Mouse (Mus musculus) testis, adult 2 months (tissue): Measurements from ENCODE around the gene Styx.

Experiments
- CTCF ChIP-seq: fragments of 200-500 bp; IDR thresholded peaks from 2 replicates; pipeline ENCODE4 v1.5.1; 2012; ENCODE audit warnings: low read depth, mild to moderate bottlenecking, inconsistent platforms, low read length, moderate library complexity; ENCODE audit not compliant: control insufficient read depth, insufficient read depth, insufficient replicate concordance
- POLR2A ChIP-seq: fragments of 200-500 bp; IDR thresholded peaks from 2 replicates; pipeline ENCODE4 v1.6.1; 2012; ENCODE audit warnings: low read depth, mild to moderate bottlenecking, inconsistent platforms, low read length, moderate library complexity; ENCODE audit not compliant: control insufficient read depth

DNA sequence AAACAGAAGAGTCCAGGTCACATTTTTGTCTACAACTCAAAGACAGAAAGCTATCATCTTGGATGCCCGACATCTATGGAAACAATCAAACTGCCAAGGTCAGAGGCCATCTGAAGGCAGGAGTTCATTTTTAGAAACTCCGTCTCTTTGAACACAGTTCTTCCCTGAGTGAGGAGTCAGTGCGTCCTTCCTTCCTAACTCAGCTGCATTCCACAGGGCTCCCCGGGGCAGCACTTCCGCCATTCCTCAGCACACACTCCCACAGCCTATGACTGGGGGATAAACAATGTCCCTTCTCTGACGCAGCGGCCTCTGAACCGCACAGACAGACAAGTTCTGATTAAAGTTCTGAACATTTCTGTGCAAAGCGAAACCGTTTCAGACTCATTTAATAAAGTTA, 112.7 kb downstream of the Styx start:
- no peak for TF ChIP-seq POLR2A
- TF ChIP-seq CTCF, result no peak
